Mouse (Mus musculus) kidney, embryonic 14.5 days (tissue): ENCODE results near the gene Tifab. TPM values are rescaled to one million over a fixed set of nuclear protein-coding genes. Genes with fewer than 3 reads are reported as not detected.
A peak's percentile ranks its signal among the peaks of the same experiment; 100 is the strongest.

ENCODE experiments used
- ATAC-seq: fragments of 200-750 bp; cut with Nextera tagmentation; 2 replicates; pipeline ENCODE4 v1.8.0; 2017; ENCODE audit warnings: moderate number of reproducible peaks, mild to moderate bottlenecking, moderate TSS enrichment, moderate library complexity; ENCODE audit not compliant: low FRiP score, low TSS enrichment
- H3K27ac ChIP-seq: fragments of 300-500 bp; sonication (generic); 2 replicates; pipeline ENCODE4 v1.5.1; 2014; ENCODE audit warnings: low read depth, mild to moderate bottlenecking, low read length, moderate library complexity, mixed read lengths
- H3K27me3 ChIP-seq: fragments of 300-500 bp; sonication (generic); 2 replicates; pipeline ENCODE4 v1.6.1; 2014; ENCODE audit warnings: mild to moderate bottlenecking, low read length; ENCODE audit not compliant: control insufficient read depth, insufficient read depth
- H3K36me3 ChIP-seq: fragments of 300-500 bp; sonication (generic); 2 replicates; pipeline ENCODE4 v1.6.1; 2014; ENCODE audit warnings: low read length, mixed read lengths; ENCODE audit not compliant: control insufficient read depth, insufficient read depth
- H3K4me1 ChIP-seq: fragments of 300-500 bp; sonication (generic); 2 replicates; pipeline ENCODE4 v1.6.1; 2014; ENCODE audit warnings: low read length, mixed read lengths; ENCODE audit not compliant: control insufficient read depth, insufficient read depth
- H3K4me2 ChIP-seq: fragments of 300-500 bp; sonication (generic); replicated peaks from 2 replicates; pipeline ENCODE4 v1.6.1; 2014; ENCODE audit warnings: low read depth, mild to moderate bottlenecking, low read length
- H3K4me3 ChIP-seq: fragments of 300-500 bp; sonication (generic); 2 replicates; pipeline ENCODE4 v1.5.1; 2014; ENCODE audit warnings: mild to moderate bottlenecking, low read length
- H3K9ac ChIP-seq: fragments of 300-500 bp; sonication (generic); 2 replicates; pipeline ENCODE4 v1.6.1; 2014; ENCODE audit warnings: low read depth, mild to moderate bottlenecking, low read length, moderate library complexity
- H3K9me3 ChIP-seq: fragments of 300-500 bp; sonication (generic); 2 replicates; pipeline ENCODE4 v1.6.1; 2016; ENCODE audit warnings: low read length; ENCODE audit not compliant: control insufficient read depth
- WGBS: fragments of 180-500 bp; shearing (Covaris S2); extraction: QIAGEN DNeasy Blood & Tissue Kit; methylation state at CpG from one replicate; pipeline ENCODE4 v1.1.7; 2014; 5-methylcytosine and 5-hydroxymethylcytosine counted together
- polyA plus RNA-seq: library from polyadenylated mRNA; unstranded; fragments of >200 nt; fragmentation: Nextera tagmentation; extraction: Ambion mirVana; gene quantifications from 2 replicates; pipeline ENCODE4 v1.2.1, GENCODE M21; 2014

The Tifab gene
- polyA plus RNA-seq, 1 experiment from 2014 or later: 0.66 TPM

GRCm38 (mm10) chr13:56135231-56136052 lies 43.2 kb downstream of the Tifab start:
- Histone ChIP-seq H3K36me3 (no peaks in the 10 kb centered on the region; the same call in 1 of the 2 replicates), H3K27ac (peak overlapping the region; percentile 89), H3K9me3 (no peaks in the 10 kb centered on the region), H3K27me3 (no peaks in the 10 kb centered on the region), H3K9ac (peak overlapping the region; percentile 94), H3K4me1 (peaks cover 26% of the 10 kb centered on the region), H3K4me2 (peak overlapping the region; percentile 68), H3K4me3 (peak overlapping the region; percentile 91)
- WGBS: 2% methylated on average over 65 of the region's 89 CpGs
- ATAC-seq: peak; percentile 85

- H3K9ac ChIP-seq: peak overlapping the region; percentile 94
- H3K4me1 ChIP-seq: peaks cover 26% of the 10 kb centered on the region
- under 1% methylated on average over 47 of the region's 50 CpGs for WGBS
- H3K27me3 ChIP-seq: no peaks in the 10 kb centered on the region
- H3K9me3 ChIP-seq: no peaks in the 10 kb centered on the region
- peak overlapping the region; percentile 91 for H3K4me3 ChIP-seq
- peak overlapping the region; percentile 89 for H3K27ac ChIP-seq
- H3K4me2 ChIP-seq: peak overlapping the region; percentile 68
- ATAC-seq: peak; percentile 55
- H3K36me3 ChIP-seq: no peaks in the 10 kb centered on the region; the same call in 1 of the 2 replicates
These were observed 44.0 kb downstream of the Tifab start for GRCm38 (mm10) chr13:56134631-56135181.

DNA sequence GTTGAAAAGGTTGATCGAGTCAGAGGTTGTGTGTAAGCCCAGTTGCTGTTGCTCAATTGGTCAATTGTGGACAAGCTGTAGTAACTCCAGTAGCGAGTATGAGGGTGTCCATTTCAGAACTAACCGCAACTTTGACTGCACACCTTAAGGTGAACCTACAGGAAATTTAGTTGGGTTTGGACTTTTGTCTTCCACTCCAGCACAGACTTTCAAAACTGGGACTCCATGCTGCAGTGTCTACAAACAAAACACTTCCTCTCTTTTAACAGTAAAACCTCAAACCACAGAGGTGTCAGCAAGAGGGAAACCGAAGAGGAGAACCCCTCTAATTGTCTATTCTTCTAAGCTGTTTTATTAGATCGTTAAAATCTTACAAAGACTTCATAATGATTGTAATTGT lies 44.7 kb downstream of the Tifab start:
- Histone ChIP-seq H3K4me2 (peak overlapping the region; percentile 68), H3K27me3 (no peaks in the 10 kb centered on the region), H3K9ac (peak overlapping the region; percentile 94), H3K4me1 (peaks cover 26% of the 10 kb centered on the region), H3K36me3 (no peaks in the 10 kb centered on the region; the same call in 1 of the 2 replicates), H3K27ac (no peak overlapping the region), H3K9me3 (no peaks in the 10 kb centered on the region), H3K4me3 (peak overlapping the region; percentile 91)
- no peak for ATAC-seq
- 24% methylated on average over 5 of the region's 5 CpGs for WGBS

- Histone ChIP-seq H3K9ac (peak overlapping the region; percentile 40), H3K4me2 (peak overlapping the region; percentile 68; the same call in 1 of the 2 replicates), H3K9me3 (no peaks in the 10 kb centered on the region), H3K27ac (no peak overlapping the region), H3K4me3 (no peak overlapping the region), H3K4me1 (peaks cover 26% of the 10 kb centered on the region), H3K36me3 (peaks cover 6% of the 10 kb centered on the region; the same call in 1 of the 2 replicates), H3K27me3 (no peaks in the 10 kb centered on the region)
- WGBS: 74% methylated on average over 7 of the region's 7 CpGs
- no peak for ATAC-seq
These were observed 45.7 kb downstream of the Tifab start for GRCm38 (mm10) chr13:56132941-56133340.

DNA sequence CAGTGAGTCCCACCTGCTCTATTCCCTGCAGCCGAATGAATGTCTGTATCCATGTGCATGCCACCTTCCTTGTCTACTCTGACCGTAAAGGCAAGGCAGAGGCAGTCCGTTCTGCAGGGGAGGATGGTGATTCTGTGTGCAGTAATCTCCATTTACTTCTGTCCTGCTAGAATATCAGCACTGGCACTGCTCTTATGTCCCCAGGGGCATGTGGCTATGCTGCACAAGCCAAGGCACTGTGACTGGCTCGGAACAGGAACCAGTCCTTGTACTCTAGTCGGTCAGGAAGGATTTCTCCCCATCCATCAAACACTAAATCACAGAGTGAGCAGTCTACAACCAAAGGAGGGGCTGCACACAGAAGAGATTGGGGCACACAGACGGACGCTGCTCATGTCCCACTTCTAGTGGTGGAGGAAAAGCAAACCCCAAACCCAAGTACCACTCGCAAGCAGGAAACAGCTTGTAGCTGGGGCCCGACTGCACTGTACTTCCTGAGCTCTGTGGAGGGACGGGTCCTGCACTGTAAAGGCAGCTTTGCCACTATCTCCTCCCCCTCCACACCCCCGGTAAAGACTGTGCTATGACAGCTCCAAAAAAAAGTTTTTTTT lies 46.3 kb downstream of the Tifab start:
- no peak for ATAC-seq
- WGBS: 58% methylated on average over 11 of the region's 11 CpGs
- Histone ChIP-seq H3K27ac (no peak overlapping the region), H3K27me3 (no peaks in the 10 kb centered on the region), H3K4me1 (peaks cover 26% of the 10 kb centered on the region), H3K4me3 (no peak overlapping the region), H3K9me3 (no peaks in the 10 kb centered on the region), H3K4me2 (0 out of 2 replicates have a peak overlapping the region, but pooled peaks have one; percentile 68), H3K9ac (no peak overlapping the region), H3K36me3 (peaks cover 10% of the 10 kb centered on the region)

DNA sequence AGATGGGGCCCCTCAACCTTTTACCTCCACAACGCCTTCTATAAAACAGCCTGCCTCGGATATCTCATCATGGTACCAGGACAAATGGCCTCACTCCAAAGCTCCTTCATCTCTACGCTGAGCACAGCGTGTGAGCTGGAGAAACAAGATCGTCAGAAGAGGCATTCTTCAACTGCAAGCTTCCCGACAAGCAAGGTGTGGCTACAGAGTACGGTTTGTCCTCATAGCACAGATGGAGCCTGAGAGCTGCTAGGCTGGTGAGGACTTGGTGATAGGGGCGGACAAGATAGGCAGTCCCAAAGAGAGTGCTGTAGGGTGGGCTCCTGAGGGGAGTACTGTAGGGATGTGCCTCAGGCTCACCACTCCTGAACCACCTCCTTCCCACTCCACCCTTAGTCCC lies 48.1 kb downstream of the Tifab start:
- Histone ChIP-seq H3K27ac (no peak overlapping the region), H3K4me3 (no peak overlapping the region), H3K9ac (no peak overlapping the region), H3K36me3 (peaks cover 29% of the 10 kb centered on the region), H3K27me3 (no peaks in the 10 kb centered on the region), H3K4me1 (peaks cover 19% of the 10 kb centered on the region), H3K4me2 (no peak overlapping the region), H3K9me3 (no peaks in the 10 kb centered on the region)
- WGBS: 41% methylated on average over 8 of the region's 8 CpGs
- no peak for ATAC-seq

- Histone ChIP-seq H3K4me2 (no peak overlapping the region), H3K4me1 (peaks cover 19% of the 10 kb centered on the region), H3K27ac (no peak overlapping the region), H3K9ac (no peak overlapping the region), H3K27me3 (no peaks in the 10 kb centered on the region), H3K36me3 (peaks cover 39% of the 10 kb centered on the region), H3K9me3 (no peaks in the 10 kb centered on the region), H3K4me3 (no peak overlapping the region)
- WGBS: 85% methylated on average over 3 of the region's 3 CpGs
- no peak for ATAC-seq
These were observed 49.1 kb downstream of the Tifab start for GRCm38 (mm10) chr13:56129578-56129977.

DNA sequence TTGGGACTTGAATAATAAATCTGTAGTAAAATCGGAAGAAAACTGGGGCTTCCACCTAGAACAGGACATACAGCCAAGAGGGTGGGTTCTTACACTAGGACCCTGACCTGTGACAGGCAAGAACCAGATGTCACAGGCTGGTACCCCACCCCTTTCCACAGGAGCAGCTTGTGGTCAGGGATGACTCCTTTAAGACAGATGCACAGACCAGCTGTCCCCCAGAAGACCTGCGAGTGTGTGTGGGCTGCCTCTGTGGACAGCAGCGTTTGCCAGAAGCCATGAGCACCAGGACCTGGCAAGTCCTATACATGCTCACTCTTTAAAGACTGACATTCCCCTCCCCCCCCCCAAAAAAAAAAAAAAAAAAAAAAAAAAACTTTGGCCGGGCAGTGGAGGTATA lies 49.7 kb downstream of the Tifab start:
- no peak overlapping the region for H3K4me3 ChIP-seq
- no peak overlapping the region for H3K27ac ChIP-seq
- H3K36me3 ChIP-seq: peaks cover 43% of the 10 kb centered on the region
- H3K4me1 ChIP-seq: peaks cover 19% of the 10 kb centered on the region
- H3K9me3 ChIP-seq: no peaks in the 10 kb centered on the region
- H3K9ac ChIP-seq: no peak overlapping the region
- no peaks in the 10 kb centered on the region for H3K27me3 ChIP-seq
- no peak for ATAC-seq
- H3K4me2 ChIP-seq: no peak overlapping the region
- WGBS: 83% methylated on average over 4 of the region's 4 CpGs

DNA sequence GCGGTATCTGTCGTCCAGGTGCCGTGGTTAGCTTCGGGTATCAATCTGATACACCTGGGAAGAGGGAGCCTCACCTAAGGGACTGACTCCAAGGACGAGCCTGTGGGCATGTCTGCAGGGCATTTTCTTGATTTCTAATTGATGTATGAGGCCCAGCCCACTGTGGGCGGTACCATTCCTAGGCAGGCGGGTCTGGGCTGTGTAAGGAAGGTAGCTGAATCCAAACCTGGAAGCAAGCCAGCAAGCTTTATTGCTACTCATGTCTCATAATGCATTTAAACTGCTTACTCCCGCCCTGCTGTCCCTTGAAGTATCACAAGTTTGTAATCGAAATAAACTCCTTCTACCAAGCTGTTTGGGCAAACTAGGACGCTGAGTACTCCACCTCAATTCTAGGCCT lies 53.1 kb downstream of the Tifab start:
- Histone ChIP-seq H3K9me3 (no peaks in the 10 kb centered on the region), H3K4me3 (no peak overlapping the region), H3K4me1 (no peaks in the 10 kb centered on the region), H3K9ac (no peak overlapping the region), H3K4me2 (no peak overlapping the region), H3K27me3 (no peaks in the 10 kb centered on the region), H3K36me3 (peaks cover 62% of the 10 kb centered on the region), H3K27ac (no peak overlapping the region)
- no peak for ATAC-seq
- WGBS: 93% methylated on average over 10 of the region's 10 CpGs
